Mouse (Mus musculus): ENCODE measurements at regions not wholly inside any gene's neighbourhood (a gene's known extent, or its start where the extent isn't known, plus 50 kb on each side); places are given as distances from the start of the nearest gene placed in this dataset.

DNA sequence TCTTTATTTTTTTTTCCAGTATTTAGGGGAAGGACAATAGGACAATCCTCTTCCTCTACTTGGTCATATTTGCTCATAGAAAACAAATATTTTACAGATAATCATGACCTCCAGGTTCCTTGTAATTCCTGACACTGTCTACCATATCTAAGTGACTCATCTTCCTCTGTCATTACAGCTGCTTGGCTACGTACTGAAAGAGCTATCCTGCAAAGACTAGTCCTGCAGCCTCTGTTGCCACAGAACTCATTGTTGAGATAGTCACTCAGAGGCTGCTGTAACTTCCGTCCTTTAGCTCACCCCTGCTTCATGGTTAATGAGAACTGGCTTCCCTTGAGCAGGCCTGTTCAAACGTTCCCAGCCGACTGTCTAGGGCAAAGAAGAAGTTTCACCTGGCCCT is 93.7 kb upstream of the Tsc22d2 start:
- H3K4me1 ChIP-seq (ENCODE audit: control insufficient read depth, insufficient read depth, low read length) = no peaks in the 10 kb centered on the region
- no peak overlapping the region for H3K4me3 ChIP-seq (ENCODE audit: low read depth, low read length)
- H3K4me2 ChIP-seq = no peak overlapping the region
- H3K9ac ChIP-seq (ENCODE audit: low read depth, low read length) = no peak overlapping the region
- no peak overlapping the region for H3K27ac ChIP-seq (ENCODE audit: low read depth, low read length)
- no peak for ATAC-seq (replicated peaks; ENCODE audit: insufficient number of reproducible peaks, low FRiP score, low TSS enrichment)
- WGBS (ENCODE audit: insufficient replicate concordance) = 53% methylated on average over 4 of the region's 4 CpGs
- no peaks in the 10 kb centered on the region for H3K27me3 ChIP-seq (ENCODE audit: control insufficient read depth, insufficient read depth, low read length)
- no peaks in the 10 kb centered on the region for H3K36me3 ChIP-seq (ENCODE audit: control insufficient read depth, insufficient read depth, low read length)
- H3K9me3 ChIP-seq (replicated peaks; ENCODE audit: control insufficient read depth, low read length) = no peaks in the 10 kb centered on the region

DNA sequence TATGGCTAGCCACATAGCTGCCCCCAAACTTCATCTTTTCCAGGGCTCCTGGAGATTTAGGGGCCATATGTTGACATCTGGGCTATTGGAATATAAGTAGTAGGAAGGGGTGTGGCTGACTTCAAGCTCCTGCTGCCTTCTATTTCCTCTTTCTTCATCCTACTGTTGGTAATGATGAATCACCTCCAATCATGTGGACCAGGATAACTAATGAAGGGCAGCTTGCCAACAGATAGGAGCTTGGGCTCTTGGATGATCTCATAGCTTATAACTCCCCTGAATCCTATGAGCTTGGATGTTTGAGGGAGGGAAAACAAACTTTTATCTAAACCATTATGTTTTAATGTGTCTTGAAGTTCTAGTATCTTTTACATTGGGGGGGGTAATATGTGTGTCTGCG is 92.2 kb upstream of the Tsc22d2 start:
- no peak for ATAC-seq (replicated peaks; ENCODE audit: insufficient number of reproducible peaks, low FRiP score, low TSS enrichment)
- Histone ChIP-seq H3K36me3 (ENCODE audit: control insufficient read depth, insufficient read depth, low read length) (no peaks in the 10 kb centered on the region), H3K9me3 (replicated peaks; ENCODE audit: control insufficient read depth, low read length) (no peaks in the 10 kb centered on the region), H3K9ac (ENCODE audit: low read depth, low read length) (no peak overlapping the region), H3K4me3 (ENCODE audit: low read depth, low read length) (no peak overlapping the region), H3K27me3 (ENCODE audit: control insufficient read depth, insufficient read depth, low read length) (no peaks in the 10 kb centered on the region), H3K4me2 (no peak overlapping the region), H3K27ac (ENCODE audit: low read depth, low read length) (no peak overlapping the region), H3K4me1 (ENCODE audit: control insufficient read depth, insufficient read depth, low read length) (no peaks in the 10 kb centered on the region)
- 85% methylated on average over 1 of the region's 1 CpGs for WGBS (ENCODE audit: insufficient replicate concordance)

DNA sequence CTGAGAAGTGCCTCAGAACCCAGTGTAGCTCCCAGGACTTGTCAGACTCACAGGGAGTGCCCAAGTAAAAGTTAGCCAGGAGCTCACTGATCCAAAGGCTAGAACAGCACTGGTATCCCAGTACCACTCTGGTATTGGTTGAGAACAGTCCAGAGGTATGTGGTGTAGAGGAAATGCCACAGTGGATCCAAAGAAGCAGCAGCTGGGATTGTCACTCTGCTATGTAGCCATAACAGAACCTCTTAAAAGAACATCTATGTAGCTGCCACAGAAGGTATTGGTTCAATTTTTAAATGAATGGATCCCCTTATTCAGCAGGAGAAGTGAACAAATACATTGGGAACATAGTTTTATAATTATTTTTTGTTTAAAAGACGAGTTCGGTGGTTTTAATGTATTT is 86.8 kb upstream of the Tsc22d2 start:
- 83% methylated on average over 2 of the region's 2 CpGs for WGBS (ENCODE audit: insufficient replicate concordance)
- no peaks in the 10 kb centered on the region for H3K27me3 ChIP-seq (ENCODE audit: control insufficient read depth, insufficient read depth, low read length)
- no peaks in the 10 kb centered on the region for H3K9me3 ChIP-seq (replicated peaks; ENCODE audit: control insufficient read depth, low read length)
- H3K4me1 ChIP-seq (ENCODE audit: control insufficient read depth, insufficient read depth, low read length) = no peaks in the 10 kb centered on the region; the same call in 1 of the 2 replicates
- H3K36me3 ChIP-seq (ENCODE audit: control insufficient read depth, insufficient read depth, low read length) = no peaks in the 10 kb centered on the region
- H3K27ac ChIP-seq (ENCODE audit: low read depth, low read length) = no peak overlapping the region
- H3K4me3 ChIP-seq (ENCODE audit: low read depth, low read length) = no peak overlapping the region
- no peak for ATAC-seq (replicated peaks; ENCODE audit: insufficient number of reproducible peaks, low FRiP score, low TSS enrichment)
- H3K4me2 ChIP-seq = no peak overlapping the region
- H3K9ac ChIP-seq (ENCODE audit: low read depth, low read length) = no peak overlapping the region

DNA sequence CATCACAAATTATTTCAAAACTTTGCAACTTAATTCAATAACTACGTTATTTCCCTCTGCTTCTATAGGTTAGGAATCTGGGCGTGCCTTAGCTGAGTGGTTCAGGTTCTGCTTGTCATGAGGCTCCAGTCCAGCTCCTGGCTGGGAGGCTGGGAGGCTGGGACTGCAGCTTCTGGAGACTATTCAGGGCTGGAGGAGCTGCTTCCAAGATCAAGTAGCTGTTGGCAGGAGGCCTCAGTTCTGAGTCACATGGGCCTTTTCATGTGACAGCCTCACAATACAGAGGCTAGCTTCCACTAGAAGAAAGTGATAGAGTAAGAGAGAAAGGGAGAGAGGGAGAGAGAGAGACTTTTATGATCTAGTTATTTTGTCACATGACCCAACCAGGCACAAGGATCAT is 84.3 kb upstream of the Tsc22d2 start:
- Histone ChIP-seq H3K9me3 (replicated peaks; ENCODE audit: control insufficient read depth, low read length) (no peaks in the 10 kb centered on the region), H3K27me3 (ENCODE audit: control insufficient read depth, insufficient read depth, low read length) (no peaks in the 10 kb centered on the region), H3K4me1 (ENCODE audit: control insufficient read depth, insufficient read depth, low read length) (peaks cover 9% of the 10 kb centered on the region; the same call in 1 of the 2 replicates), H3K36me3 (ENCODE audit: control insufficient read depth, insufficient read depth, low read length) (no peaks in the 10 kb centered on the region), H3K27ac (ENCODE audit: low read depth, low read length) (no peak overlapping the region), H3K4me2 (no peak overlapping the region), H3K9ac (ENCODE audit: low read depth, low read length) (no peak overlapping the region), H3K4me3 (ENCODE audit: low read depth, low read length) (no peak overlapping the region)
- WGBS (ENCODE audit: insufficient replicate concordance) = 60% methylated on average over 2 of the region's 2 CpGs
- no peak for ATAC-seq (replicated peaks; ENCODE audit: insufficient number of reproducible peaks, low FRiP score, low TSS enrichment)

DNA sequence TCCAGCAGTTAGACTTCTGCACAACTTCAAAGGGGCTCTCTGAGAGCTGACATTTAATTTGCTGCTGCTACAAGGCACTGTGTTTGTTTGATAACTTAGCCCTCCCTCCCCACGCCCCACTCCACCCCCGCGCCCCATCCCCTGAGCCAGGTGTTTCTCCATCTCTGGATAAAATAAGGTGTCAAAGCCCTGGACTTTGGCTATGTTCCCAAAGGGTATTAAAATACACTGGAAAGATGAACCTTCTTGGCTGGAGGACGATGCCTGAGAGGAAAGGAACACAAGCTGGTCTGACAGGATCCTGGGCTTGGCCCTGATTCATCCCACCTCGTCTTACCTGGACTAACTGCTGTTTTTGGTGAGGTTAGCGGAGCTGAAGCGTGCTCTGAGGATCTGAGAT is 80.5 kb upstream of the Tsc22d2 start:
- H3K4me3 ChIP-seq (ENCODE audit: low read depth, low read length) = no peak overlapping the region
- H3K4me1 ChIP-seq (ENCODE audit: control insufficient read depth, insufficient read depth, low read length) = peaks cover 11% of the 10 kb centered on the region; the same call in 1 of the 2 replicates
- H3K4me2 ChIP-seq = peak overlapping the region; percentile 46
- 59% methylated on average over 7 of the region's 7 CpGs for WGBS (ENCODE audit: insufficient replicate concordance)
- no peaks in the 10 kb centered on the region for H3K27me3 ChIP-seq (ENCODE audit: control insufficient read depth, insufficient read depth, low read length)
- no peak overlapping the region for H3K9ac ChIP-seq (ENCODE audit: low read depth, low read length)
- H3K9me3 ChIP-seq (replicated peaks; ENCODE audit: control insufficient read depth, low read length) = no peaks in the 10 kb centered on the region
- no peak for ATAC-seq (replicated peaks; ENCODE audit: insufficient number of reproducible peaks, low FRiP score, low TSS enrichment)
- no peaks in the 10 kb centered on the region for H3K36me3 ChIP-seq (ENCODE audit: control insufficient read depth, insufficient read depth, low read length)
- H3K27ac ChIP-seq (ENCODE audit: low read depth, low read length) = peak overlapping the region; percentile 29; the same call in 1 of the 2 replicates

DNA sequence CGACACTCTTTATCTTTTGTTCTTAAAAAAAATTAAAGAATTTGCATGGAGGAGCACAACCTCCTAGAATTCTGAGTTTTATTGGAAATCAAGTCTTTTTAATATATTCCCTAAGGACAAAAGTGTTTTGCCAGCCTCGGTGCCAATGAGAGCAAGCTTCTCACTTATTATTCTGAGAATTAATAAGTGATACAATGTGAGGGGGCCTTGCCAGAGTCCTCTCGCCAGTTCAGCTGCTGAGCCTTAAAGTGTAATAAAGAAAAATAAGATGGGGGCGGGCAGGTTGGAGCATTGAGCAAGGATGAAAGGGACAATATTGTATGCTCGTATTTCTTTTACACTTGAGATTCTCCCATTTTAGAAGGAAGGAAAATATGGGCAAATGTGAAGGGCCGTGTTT is 79.2 kb upstream of the Tsc22d2 start:
- Histone ChIP-seq H3K9ac (ENCODE audit: low read depth, low read length) (no peak overlapping the region), H3K27me3 (ENCODE audit: control insufficient read depth, insufficient read depth, low read length) (no peaks in the 10 kb centered on the region), H3K4me2 (no peak overlapping the region), H3K4me1 (ENCODE audit: control insufficient read depth, insufficient read depth, low read length) (peaks cover 11% of the 10 kb centered on the region; the same call in 1 of the 2 replicates), H3K9me3 (replicated peaks; ENCODE audit: control insufficient read depth, low read length) (no peaks in the 10 kb centered on the region), H3K27ac (ENCODE audit: low read depth, low read length) (no peak overlapping the region), H3K4me3 (ENCODE audit: low read depth, low read length) (no peak overlapping the region), H3K36me3 (ENCODE audit: control insufficient read depth, insufficient read depth, low read length) (no peaks in the 10 kb centered on the region)
- ATAC-seq (replicated peaks; ENCODE audit: insufficient number of reproducible peaks, low FRiP score, low TSS enrichment) = no peak
- WGBS (ENCODE audit: insufficient replicate concordance) = 80% methylated on average over 6 of the region's 6 CpGs

DNA sequence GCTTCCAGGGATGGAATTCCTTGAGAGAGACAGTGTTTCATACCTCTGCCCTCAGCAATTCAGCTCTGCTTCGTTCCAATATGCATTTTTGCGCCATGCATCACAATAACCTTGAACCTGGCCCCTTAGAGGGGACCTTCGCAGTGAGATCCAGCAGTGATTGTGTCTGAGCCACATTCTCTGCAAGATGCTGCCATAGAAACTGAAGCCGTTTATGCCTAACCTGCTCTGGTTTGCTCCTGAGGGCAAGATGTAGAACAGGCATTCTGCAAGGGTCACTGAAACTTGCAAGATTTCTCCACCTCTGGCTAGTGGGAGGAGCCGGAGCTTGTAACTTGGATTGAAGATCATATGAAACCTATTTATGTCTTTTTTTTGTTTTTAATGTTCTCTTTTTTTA is 78.4 kb upstream of the Tsc22d2 start:
- 55% methylated on average over 5 of the region's 5 CpGs for WGBS (ENCODE audit: insufficient replicate concordance)
- no peak overlapping the region for H3K27ac ChIP-seq (ENCODE audit: low read depth, low read length)
- H3K9ac ChIP-seq (ENCODE audit: low read depth, low read length) = no peak overlapping the region
- peaks cover 11% of the 10 kb centered on the region; the same call in 1 of the 2 replicates for H3K4me1 ChIP-seq (ENCODE audit: control insufficient read depth, insufficient read depth, low read length)
- no peaks in the 10 kb centered on the region for H3K27me3 ChIP-seq (ENCODE audit: control insufficient read depth, insufficient read depth, low read length)
- H3K36me3 ChIP-seq (ENCODE audit: control insufficient read depth, insufficient read depth, low read length) = no peaks in the 10 kb centered on the region
- H3K9me3 ChIP-seq (replicated peaks; ENCODE audit: control insufficient read depth, low read length) = no peaks in the 10 kb centered on the region
- no peak for ATAC-seq (replicated peaks; ENCODE audit: insufficient number of reproducible peaks, low FRiP score, low TSS enrichment)
- H3K4me3 ChIP-seq (ENCODE audit: low read depth, low read length) = no peak overlapping the region
- H3K4me2 ChIP-seq = no peak overlapping the region

DNA sequence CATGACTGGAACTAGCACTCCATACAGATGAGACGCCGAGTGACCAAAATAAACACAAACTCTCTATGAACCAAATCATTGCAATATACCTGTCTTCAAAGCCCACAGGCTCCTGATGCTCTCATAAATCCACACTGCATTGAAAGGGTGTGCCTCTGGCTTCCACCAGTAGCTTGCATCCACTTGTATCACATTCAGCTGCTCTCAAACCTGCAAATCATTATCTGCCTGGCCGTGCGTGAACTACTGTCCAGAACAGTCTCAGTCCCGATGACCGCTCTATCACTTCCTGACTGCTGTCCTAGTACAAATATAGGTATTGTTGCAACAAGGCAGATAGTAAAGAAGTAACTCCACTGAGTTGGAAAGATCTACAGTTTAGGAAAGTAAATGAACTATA is 77.9 kb upstream of the Tsc22d2 start:
- peaks cover 11% of the 10 kb centered on the region; the same call in 1 of the 2 replicates for H3K4me1 ChIP-seq (ENCODE audit: control insufficient read depth, insufficient read depth, low read length)

DNA sequence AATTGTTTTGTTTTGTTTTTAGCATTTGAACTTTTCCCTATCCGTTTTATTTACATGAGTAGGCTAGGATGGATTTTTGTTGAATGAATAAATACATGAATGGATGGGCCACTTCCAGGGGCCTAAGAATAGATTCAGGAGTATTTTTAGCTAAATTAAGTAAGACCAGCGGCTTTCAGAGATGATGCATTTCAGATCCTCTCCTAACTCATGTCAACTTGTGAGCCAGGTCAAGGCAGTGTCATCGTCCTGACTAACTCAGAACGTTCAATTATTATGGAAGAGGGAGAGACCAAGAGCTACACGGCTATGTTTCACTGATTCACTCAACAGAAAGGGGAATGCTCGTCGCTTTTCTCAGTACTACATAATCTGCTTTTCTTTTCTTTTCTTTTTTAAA is 75.5 kb upstream of the Tsc22d2 start:
- Histone ChIP-seq H3K36me3 (ENCODE audit: control insufficient read depth, insufficient read depth, low read length) (no peaks in the 10 kb centered on the region), H3K27me3 (ENCODE audit: control insufficient read depth, insufficient read depth, low read length) (no peaks in the 10 kb centered on the region), H3K4me3 (ENCODE audit: low read depth, low read length) (no peak overlapping the region), H3K27ac (ENCODE audit: low read depth, low read length) (no peak overlapping the region), H3K9ac (ENCODE audit: low read depth, low read length) (no peak overlapping the region), H3K4me2 (no peak overlapping the region), H3K9me3 (replicated peaks; ENCODE audit: control insufficient read depth, low read length) (no peaks in the 10 kb centered on the region), H3K4me1 (ENCODE audit: control insufficient read depth, insufficient read depth, low read length) (peaks cover 5% of the 10 kb centered on the region; the same call in 1 of the 2 replicates)
- WGBS (ENCODE audit: insufficient replicate concordance) = 72% methylated on average over 7 of the region's 7 CpGs
- ATAC-seq (replicated peaks; ENCODE audit: insufficient number of reproducible peaks, low FRiP score, low TSS enrichment) = no peak

More for the DNA sequence above, 77.9 kb upstream of the Tsc22d2 start:
- Histone ChIP-seq H3K9ac (ENCODE audit: low read depth, low read length) (no peak overlapping the region), H3K4me3 (ENCODE audit: low read depth, low read length) (no peak overlapping the region), H3K4me2 (no peak overlapping the region), H3K36me3 (ENCODE audit: control insufficient read depth, insufficient read depth, low read length) (no peaks in the 10 kb centered on the region), H3K27me3 (ENCODE audit: control insufficient read depth, insufficient read depth, low read length) (no peaks in the 10 kb centered on the region), H3K9me3 (replicated peaks; ENCODE audit: control insufficient read depth, low read length) (no peaks in the 10 kb centered on the region), H3K27ac (ENCODE audit: low read depth, low read length) (no peak overlapping the region)
- 51% methylated on average over 6 of the region's 6 CpGs for WGBS (ENCODE audit: insufficient replicate concordance)
- ATAC-seq (replicated peaks; ENCODE audit: insufficient number of reproducible peaks, low FRiP score, low TSS enrichment) = no peak
